Mouse (Mus musculus): ENCODE results near the gene Aurkb.

GRCm38 (mm10) chr11:69034585-69034984 lies 10.9 kb upstream of the Aurkb start:
- TF ChIP-seq CTCF (IDR thresholded peaks at IDR 0.05; ENCODE audit: low read depth, low read length) (no peak), POLR2A (IDR thresholded peaks at IDR 0.05; ENCODE audit: insufficient read depth, low read length) (no peak), EP300 (IDR thresholded peaks at IDR 0.05; ENCODE audit: insufficient read depth, low read depth, low read length) (no peak)
